Comparison of ENCODE assay signal across 27 mouse cellular contexts in genomic region chr6:84084757-84085156, GRCm38 (mm10).
DNase-seq lines count a peak whose midpoint lies in the region; ATAC-seq and TF ChIP-seq lines count a peak whose summit lies in the region.
"Had no signal": no experiment of that assay in that cellular context is flagged by ENCODE, and none has a peak within 500 bp of the region (broad histone marks: within the 10 kb centered on the region; RNA-seq: fewer than 3 reads in every experiment).

No protein-coding gene starts in this region.

- peak overlapping the region; percentile 39; the same call in 1 of the 2 replicates for H3K9ac ChIP-seq in hindbrain, embryonic 13.5 days
- no peak overlapping the region for H3K9ac ChIP-seq in hindbrain, embryonic 14.5 days
- H3K9ac ChIP-seq in limb, embryonic 14.5 days (ENCODE audit: low read depth, low read length, severe bottlenecking) = peak overlapping the region; percentile 7; the same call in 1 of the 2 replicates
- no peak overlapping the region for H3K9ac ChIP-seq in kidney, embryonic 16.5 days (replicated peaks; ENCODE audit: low read length)
- H3K9ac ChIP-seq: forebrain, embryonic 15.5 days; hindbrain, embryonic 15.5 days; kidney, embryonic 15.5 days; midbrain, embryonic 15.5 days had no signal

- no peak for TF ChIP-seq POLR2A in embryonic fibroblast, embryonic 13.5 days (IDR thresholded peaks at IDR 0.05; ENCODE audit: low read depth, low read length)
- no peak for TF ChIP-seq POLR2A in limb, embryonic 14.5 days (IDR thresholded peaks at IDR 0.05; ENCODE audit: borderline replicate concordance, extremely low read depth, insufficient read depth, insufficient read length)

- TF ChIP-seq CTCF in embryonic fibroblast, embryonic 13.5 days (IDR thresholded peaks at IDR 0.05; ENCODE audit: borderline replicate concordance, insufficient read depth, low read length) = no peak

- H3K4me2 ChIP-seq in hindbrain, embryonic 13.5 days = no peak overlapping the region
- no peak overlapping the region for H3K4me2 ChIP-seq in hindbrain, embryonic 14.5 days (replicated peaks)
- H3K4me2 ChIP-seq in limb, embryonic 14.5 days (replicated peaks; ENCODE audit: low read depth, low read length, severe bottlenecking) = no peak overlapping the region
- no peak overlapping the region for H3K4me2 ChIP-seq in kidney, embryonic 16.5 days (replicated peaks; ENCODE audit: low read depth, low read length)
- H3K4me2 ChIP-seq: forebrain, embryonic 15.5 days; hindbrain, embryonic 15.5 days; kidney, embryonic 15.5 days; liver, embryonic 11.5 days; midbrain, embryonic 15.5 days had no signal

- H3K4me3 ChIP-seq in hindbrain, embryonic 13.5 days = no peak overlapping the region
- H3K4me3 ChIP-seq in hindbrain, embryonic 14.5 days (replicated peaks; ENCODE audit: low read length) = no peak overlapping the region
- H3K4me3 ChIP-seq in embryonic facial prominence, embryonic 10.5 days = no peak overlapping the region
- H3K4me3 ChIP-seq in embryonic fibroblast, embryonic 13.5 days (ENCODE audit: insufficient read depth, low read length) = no peak overlapping the region
- no peak overlapping the region for H3K4me3 ChIP-seq in limb, embryonic 14.5 days (replicated peaks; ENCODE audit: low read length)
- H3K4me3 ChIP-seq in kidney, embryonic 16.5 days (ENCODE audit: low read length) = no peak overlapping the region
- H3K4me3 ChIP-seq: forebrain, embryonic 10.5 days; forebrain, embryonic 15.5 days; hindbrain, embryonic 15.5 days; kidney, embryonic 15.5 days; midbrain, embryonic 10.5 days; midbrain, embryonic 15.5 days had no signal

- WGBS in hindbrain, embryonic 13.5 days = 83% methylated on average over 10 of the region's 10 CpGs
- 85% methylated on average over 10 of the region's 10 CpGs for WGBS in hindbrain, embryonic 14.5 days
- 71% methylated on average over 10 of the region's 10 CpGs for WGBS in embryonic facial prominence, embryonic 10.5 days
- WGBS in limb, embryonic 14.5 days = 30% methylated on average over 10 of the region's 10 CpGs
- WGBS in kidney, embryonic 16.5 days = 51% methylated on average over 10 of the region's 10 CpGs

- no peak overlapping the region for H3K27ac ChIP-seq in hindbrain, embryonic 13.5 days
- no peak overlapping the region for H3K27ac ChIP-seq in hindbrain, embryonic 14.5 days
- 0 out of 2 replicates have a peak overlapping the region, but pooled peaks have one; percentile 14 for H3K27ac ChIP-seq in embryonic facial prominence, embryonic 10.5 days (replicated peaks)
- H3K27ac ChIP-seq in embryonic fibroblast, embryonic 13.5 days (ENCODE audit: insufficient read depth, low read length) = peak overlapping the region; percentile 2; the same call in 1 of the 2 replicates
- H3K27ac ChIP-seq in limb, embryonic 14.5 days (replicated peaks; ENCODE audit: low read depth, low read length) = no peak overlapping the region
- no peak overlapping the region for H3K27ac ChIP-seq in kidney, embryonic 16.5 days (ENCODE audit: low read length)
- H3K27ac ChIP-seq: forebrain, embryonic 10.5 days; forebrain, embryonic 15.5 days; hindbrain, embryonic 15.5 days; kidney, embryonic 15.5 days; macrophage; midbrain, embryonic 10.5 days; midbrain, embryonic 15.5 days had no signal

- no peak for DNase-seq in hindbrain, embryonic 14.5 days (ENCODE audit: low spot score)
- DNase-seq in embryonic facial prominence, embryonic 10.5 days (ENCODE audit: low spot score) = no peak
- DNase-seq in limb, embryonic 14.5 days (ENCODE audit: low spot score) = peak; percentile 42
- no peak for DNase-seq in cerebellum, adult 11 months
- no peak for DNase-seq in thymus, postnatal 10 days (ENCODE audit: low spot score in 2 of 2)
- DNase-seq: adrenal gland, postnatal 10 days; B cell, adult 2 months; cerebellum, adult 9-11 months; embryo, embryonic 11 days; gastrocnemius, postnatal 36 days; heart, adult 18-20 months; heart, postnatal 36 days; kidney, adult 11 months; kidney, postnatal 4 days; right cerebral cortex, postnatal 4 days had no signal

- no peaks in the 10 kb centered on the region for H3K9me3 ChIP-seq in hindbrain, embryonic 13.5 days
- 0 out of 2 replicates have a peak, but pooled peaks cover 2% of the 10 kb centered on the region for H3K9me3 ChIP-seq in hindbrain, embryonic 14.5 days (ENCODE audit: control insufficient read depth, low read length)
- H3K9me3 ChIP-seq in embryonic facial prominence, embryonic 10.5 days = no peaks in the 10 kb centered on the region
- 0 out of 2 replicates have a peak, but pooled peaks cover 3% of the 10 kb centered on the region for H3K9me3 ChIP-seq in limb, embryonic 14.5 days (ENCODE audit: control insufficient read depth, low read length)
- no peaks in the 10 kb centered on the region for H3K9me3 ChIP-seq in kidney, embryonic 16.5 days (ENCODE audit: low read length)
- H3K9me3 ChIP-seq: hindbrain, embryonic 15.5 days; kidney, embryonic 15.5 days; midbrain, embryonic 10.5 days; midbrain, embryonic 15.5 days had no signal

- H3K36me3 ChIP-seq in hindbrain, embryonic 13.5 days = no peaks in the 10 kb centered on the region
- no peaks in the 10 kb centered on the region for H3K36me3 ChIP-seq in hindbrain, embryonic 14.5 days (replicated peaks; ENCODE audit: control insufficient read depth, insufficient read depth)
- no peaks in the 10 kb centered on the region for H3K36me3 ChIP-seq in embryonic facial prominence, embryonic 10.5 days (replicated peaks)
- H3K36me3 ChIP-seq in limb, embryonic 14.5 days (ENCODE audit: control insufficient read depth, insufficient read depth, low read length) = no peaks in the 10 kb centered on the region
- no peaks in the 10 kb centered on the region for H3K36me3 ChIP-seq in kidney, embryonic 16.5 days (ENCODE audit: insufficient read depth, low read length)
- H3K36me3 ChIP-seq: forebrain, embryonic 10.5 days; forebrain, embryonic 15.5 days; hindbrain, embryonic 15.5 days; kidney, embryonic 15.5 days; midbrain, embryonic 10.5 days; midbrain, embryonic 15.5 days had no signal

- no peaks in the 10 kb centered on the region for H3K4me1 ChIP-seq in hindbrain, embryonic 13.5 days (replicated peaks)
- H3K4me1 ChIP-seq in hindbrain, embryonic 14.5 days (replicated peaks; ENCODE audit: control insufficient read depth, insufficient read depth, low read length) = no peaks in the 10 kb centered on the region
- H3K4me1 ChIP-seq in embryonic facial prominence, embryonic 10.5 days = peaks cover 12% of the 10 kb centered on the region
- H3K4me1 ChIP-seq in embryonic fibroblast, embryonic 13.5 days (ENCODE audit: control insufficient read depth, insufficient read depth, low read length) = no peaks in the 10 kb centered on the region
- peaks cover 12% of the 10 kb centered on the region for H3K4me1 ChIP-seq in limb, embryonic 14.5 days (ENCODE audit: control insufficient read depth, insufficient read depth, low read length)
- no peaks in the 10 kb centered on the region for H3K4me1 ChIP-seq in kidney, embryonic 16.5 days (ENCODE audit: insufficient read depth, low read length)
- H3K4me1 ChIP-seq: forebrain, embryonic 15.5 days; hindbrain, embryonic 15.5 days; kidney, embryonic 15.5 days; midbrain, embryonic 10.5 days; midbrain, embryonic 15.5 days had no signal

- ATAC-seq in hindbrain, embryonic 13.5 days (ENCODE audit: low FRiP score) = no peak
- no peak for ATAC-seq in hindbrain, embryonic 14.5 days (ENCODE audit: low FRiP score)
- ATAC-seq in limb, embryonic 14.5 days (ENCODE audit: low FRiP score, low read depth) = peak; percentile 60; the same call in 1 of the 2 replicates
- no peak for ATAC-seq in kidney, embryonic 16.5 days (ENCODE audit: low FRiP score, low TSS enrichment)
- ATAC-seq: forebrain, embryonic 15.5 days; inflammation-experienced regulatory T-cells, adult 6 months; midbrain, embryonic 15.5 days had no signal

- no peaks in the 10 kb centered on the region for H3K27me3 ChIP-seq in hindbrain, embryonic 13.5 days
- H3K27me3 ChIP-seq in hindbrain, embryonic 14.5 days (ENCODE audit: control insufficient read depth, insufficient read depth, low read length) = no peaks in the 10 kb centered on the region
- no peaks in the 10 kb centered on the region for H3K27me3 ChIP-seq in embryonic facial prominence, embryonic 10.5 days (replicated peaks; ENCODE audit: low read depth, poor library complexity, severe bottlenecking)
- no peaks in the 10 kb centered on the region for H3K27me3 ChIP-seq in limb, embryonic 14.5 days (ENCODE audit: control insufficient read depth, insufficient read depth, low read length)
- no peaks in the 10 kb centered on the region for H3K27me3 ChIP-seq in kidney, embryonic 16.5 days (ENCODE audit: insufficient read depth, low read length)
- H3K27me3 ChIP-seq: forebrain, embryonic 15.5 days; hindbrain, embryonic 15.5 days; kidney, embryonic 15.5 days; midbrain, embryonic 15.5 days had no signal

Comparison
In these comparisons a context has a peak if more than half of its experiments do, and no peak if none do; other contexts are left out.
1. H3K9ac ChIP-seq: peak in hindbrain, embryonic 13.5 days (single experiment) and limb, embryonic 14.5 days (single experiment); none in hindbrain, embryonic 14.5 days (single experiment) and kidney, embryonic 16.5 days (single experiment).
2. H3K27ac ChIP-seq: peak in embryonic facial prominence, embryonic 10.5 days (single experiment) and embryonic fibroblast, embryonic 13.5 days (single experiment); none in hindbrain, embryonic 13.5 days (single experiment), hindbrain, embryonic 14.5 days (single experiment), limb, embryonic 14.5 days (single experiment) and kidney, embryonic 16.5 days (single experiment).